ENCODE assay signal across 17 mouse cellular contexts in the genomic region with DNA sequence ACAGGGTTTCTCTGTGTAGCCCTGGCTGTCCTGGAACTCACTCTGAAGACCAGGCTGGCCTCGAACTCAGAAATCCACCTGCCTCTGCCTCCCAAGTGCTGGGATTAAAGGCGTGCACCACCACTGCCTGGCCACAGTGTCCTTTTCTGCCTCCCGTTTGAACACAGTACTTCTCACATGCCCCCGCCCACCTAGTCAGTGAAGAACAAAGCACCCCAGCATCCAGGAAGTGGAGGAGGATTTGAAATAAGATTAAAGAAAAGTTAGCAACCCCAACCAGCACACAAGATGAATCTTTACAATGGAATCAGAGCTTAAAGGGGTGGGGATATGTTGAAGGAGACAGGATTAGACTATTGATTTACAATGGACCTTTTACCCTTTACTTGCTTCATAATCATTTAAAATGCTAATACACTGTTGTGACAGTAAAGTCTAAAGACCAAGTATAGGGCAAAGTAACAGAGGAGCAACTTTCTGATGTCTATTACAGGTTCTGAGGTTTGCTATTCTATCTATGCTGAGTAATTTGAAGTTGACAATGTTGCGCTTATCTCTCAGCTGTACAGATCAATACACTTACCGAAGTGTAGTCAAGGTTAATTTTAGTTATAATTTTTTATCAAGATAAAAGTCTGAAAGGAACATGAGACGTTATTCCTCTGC. TPM values are rescaled to one million over a fixed set of nuclear protein-coding genes. Genes with fewer than 3 reads are reported as not detected.
DNase-seq lines count a peak whose midpoint lies in the region; ATAC-seq lines count a peak whose summit lies in the region.
"Had no signal": no experiment of that assay in that cellular context is flagged by ENCODE, and none has a peak within 500 bp of the region (broad histone marks: within the 10 kb centered on the region; RNA-seq: fewer than 3 reads in every experiment).

No protein-coding gene starts in this region.

- DNase-seq in thymus, postnatal 0 days (ENCODE audit: low spot score): peak; percentile 7
- no peak for DNase-seq in thymus, postnatal 10 days (ENCODE audit: low spot score in 2 of 2)
- peak; percentile 57 for DNase-seq in R1 (ENCODE audit: low read depth, low spot score)
- DNase-seq in naive thymus-derived CD4-positive, alpha-beta T cell, adult 2 months (ENCODE audit: low read depth): peak; percentile 61
- DNase-seq in right cerebral cortex, postnatal 25 days: no peak
- DNase-seq in right cerebral cortex, adult 2 months (ENCODE audit: low spot score in 2 of 2): no peak
- DNase-seq in layer of hippocampus, postnatal 10 days (ENCODE audit: low spot score in 2 of 2): no peak
- DNase-seq: adrenal gland, adult 8-10 months; cerebellum, adult 11 months; cerebellum, adult 8-10 months; cerebellum, postnatal 14 days; gastrocnemius, postnatal 10 days; heart, adult 18-20 months; heart, postnatal 10 days; heart, postnatal 4 days had no signal

- peak; percentile 94 for ATAC-seq in inflammation-experienced regulatory T-cells, adult 6 months
- ATAC-seq: forebrain, embryonic 16.5 days had no signal

RNA-seq across cellular contexts. Expression of a gene that starts 27.2 kb away (rescaled TPM):
- polyA plus RNA-seq in thymus, postnatal 0 days (2015; fragmentation: Nextera tagmentation; extraction: Ambion mirVana): 1.5 and 2.4 TPM in 2 replicates
- polyA plus RNA-seq in inflammation-experienced regulatory T-cells, adult 6 months (2017; shearing (Covaris generic)): 1 to 10 TPM; 4.5 to 9.0 (median 7.0) TPM
- total RNA-seq in layer of hippocampus, postnatal 10 days (2021): 1 to 10 TPM; 2.5 to 2.9 TPM

Comparison
In these comparisons a context has a peak if more than half of its experiments do, and no peak if none do; other contexts are left out.
1. DNase-seq: peak in thymus, postnatal 0 days (single experiment), R1 (single experiment) and naive thymus-derived CD4-positive, alpha-beta T cell, adult 2 months (single experiment); none in thymus, postnatal 10 days (0 of 2), right cerebral cortex, postnatal 25 days (single experiment), right cerebral cortex, adult 2 months (0 of 2) and layer of hippocampus, postnatal 10 days (0 of 2).